Mouse (Mus musculus) kidney, embryonic 14.5 days (tissue): ENCODE data around the gene Fbxo48. TPM values are rescaled to one million over a fixed set of nuclear protein-coding genes. Genes with fewer than 3 reads are reported as not detected.

Experiments used
- ATAC-seq: fragments of 200-750 bp; cut with Nextera tagmentation; 2 replicates; pipeline ENCODE4 v1.8.0; 2017; ENCODE audit warnings: moderate number of reproducible peaks, mild to moderate bottlenecking, moderate TSS enrichment, moderate library complexity; ENCODE audit not compliant: low FRiP score, low TSS enrichment
- H3K27ac ChIP-seq: fragments of 300-500 bp; sonication (generic); 2 replicates; pipeline ENCODE4 v1.5.1; 2014; ENCODE audit warnings: low read depth, mild to moderate bottlenecking, low read length, moderate library complexity, mixed read lengths
- H3K27me3 ChIP-seq: fragments of 300-500 bp; sonication (generic); 2 replicates; pipeline ENCODE4 v1.6.1; 2014; ENCODE audit warnings: mild to moderate bottlenecking, low read length; ENCODE audit not compliant: control insufficient read depth, insufficient read depth
- H3K36me3 ChIP-seq: fragments of 300-500 bp; sonication (generic); 2 replicates; pipeline ENCODE4 v1.6.1; 2014; ENCODE audit warnings: low read length, mixed read lengths; ENCODE audit not compliant: control insufficient read depth, insufficient read depth
- H3K4me1 ChIP-seq: fragments of 300-500 bp; sonication (generic); 2 replicates; pipeline ENCODE4 v1.6.1; 2014; ENCODE audit warnings: low read length, mixed read lengths; ENCODE audit not compliant: control insufficient read depth, insufficient read depth
- H3K4me2 ChIP-seq: fragments of 300-500 bp; sonication (generic); replicated peaks from 2 replicates; pipeline ENCODE4 v1.6.1; 2014; ENCODE audit warnings: low read depth, mild to moderate bottlenecking, low read length
- H3K4me3 ChIP-seq: fragments of 300-500 bp; sonication (generic); 2 replicates; pipeline ENCODE4 v1.5.1; 2014; ENCODE audit warnings: mild to moderate bottlenecking, low read length
- H3K9ac ChIP-seq: fragments of 300-500 bp; sonication (generic); 2 replicates; pipeline ENCODE4 v1.6.1; 2014; ENCODE audit warnings: low read depth, mild to moderate bottlenecking, low read length, moderate library complexity
- H3K9me3 ChIP-seq: fragments of 300-500 bp; sonication (generic); 2 replicates; pipeline ENCODE4 v1.6.1; 2016; ENCODE audit warnings: low read length; ENCODE audit not compliant: control insufficient read depth
- WGBS: fragments of 180-500 bp; shearing (Covaris S2); extraction: QIAGEN DNeasy Blood & Tissue Kit; methylation state at CpG from one replicate; pipeline ENCODE4 v1.1.7; 2014; 5-methylcytosine and 5-hydroxymethylcytosine counted together
- polyA plus RNA-seq: library from polyadenylated mRNA; unstranded; fragments of >200 nt; fragmentation: Nextera tagmentation; extraction: Ambion mirVana; gene quantifications from 2 replicates; pipeline ENCODE4 v1.2.1, GENCODE M21; 2014

Fbxo48 gene
- 1.7 and 2.3 TPM in 2 replicates for polyA plus RNA-seq

GRCm38 (mm10) chr11:16950976-16951760 lies at the start of gene Fbxo48:
Gene Fbxo48 (plus strand): TSS chr11:16951375.
- H3K9me3 ChIP-seq, result no peaks in the 10 kb centered on the region

GRCm38 (mm10) chr11:16904302-16905011 lies 46.7 kb upstream of the Fbxo48 start:
- Histone ChIP-seq H3K4me1 (no peaks in the 10 kb centered on the region), H3K36me3 (no peaks in the 10 kb centered on the region), H3K4me3 (no peak overlapping the region), H3K27ac (no peak overlapping the region), H3K9me3 (no peaks in the 10 kb centered on the region), H3K9ac (no peak overlapping the region), H3K27me3 (no peaks in the 10 kb centered on the region), H3K4me2 (no peak overlapping the region)
- ATAC-seq, result no peak
- WGBS, result 75% methylated on average over 8 of the region's 8 CpGs

More at GRCm38 (mm10) chr11:16950976-16951760, at the start of gene Fbxo48:
- Histone ChIP-seq H3K27ac (peak within 1 kb of the TSS; percentile 51), H3K4me3 (peak within 1 kb of the TSS; percentile 74), H3K27me3 (no peaks in the 10 kb centered on the region), H3K4me1 (peaks cover 6% of the 10 kb centered on the region), H3K9ac (peak within 1 kb of the TSS; percentile 77), H3K4me2 (peak within 1 kb of the TSS; percentile 81), H3K36me3 (no peaks in the 10 kb centered on the region)
- ATAC-seq, result peak; percentile 100
- under 1% methylated on average over 38 of the region's 38 CpGs for WGBS

- H3K4me3 ChIP-seq, result no peak overlapping the region
- WGBS, result 69% methylated on average over 3 of the region's 3 CpGs
- no peaks in the 10 kb centered on the region for H3K4me1 ChIP-seq
- H3K4me2 ChIP-seq, result no peak overlapping the region
- no peak overlapping the region for H3K9ac ChIP-seq
- H3K27me3 ChIP-seq, result no peaks in the 10 kb centered on the region
- H3K9me3 ChIP-seq, result no peaks in the 10 kb centered on the region
- ATAC-seq, result no peak
- H3K36me3 ChIP-seq, result no peaks in the 10 kb centered on the region
- H3K27ac ChIP-seq, result no peak overlapping the region
Observed at GRCm38 (mm10) chr11:16905012-16905332, 46.2 kb upstream of the Fbxo48 start.

GRCm38 (mm10) chr11:16906530-16906929 lies 44.6 kb upstream of the Fbxo48 start:
- peaks cover 6% of the 10 kb centered on the region; the same call in 1 of the 2 replicates for H3K36me3 ChIP-seq
- no peaks in the 10 kb centered on the region for H3K9me3 ChIP-seq
- H3K4me3 ChIP-seq, result no peak overlapping the region
- H3K9ac ChIP-seq, result no peak overlapping the region
- 95% methylated on average over 2 of the region's 2 CpGs for WGBS
- no peak overlapping the region for H3K4me2 ChIP-seq
- no peak overlapping the region for H3K27ac ChIP-seq
- no peaks in the 10 kb centered on the region for H3K4me1 ChIP-seq
- no peak for ATAC-seq
- no peaks in the 10 kb centered on the region for H3K27me3 ChIP-seq

GRCm38 (mm10) chr11:16907517-16908129 lies 43.6 kb upstream of the Fbxo48 start:
- Histone ChIP-seq H3K9me3 (no peaks in the 10 kb centered on the region), H3K4me1 (no peaks in the 10 kb centered on the region), H3K4me2 (no peak overlapping the region), H3K4me3 (no peak overlapping the region), H3K27me3 (no peaks in the 10 kb centered on the region), H3K36me3 (peaks cover 7% of the 10 kb centered on the region; the same call in 1 of the 2 replicates), H3K27ac (peak overlapping the region; percentile 24; the same call in 1 of the 2 replicates), H3K9ac (no peak overlapping the region)
- 70% methylated on average over 1 of the region's 1 CpGs for WGBS
- ATAC-seq, result no peak

- H3K9me3 ChIP-seq, result no peaks in the 10 kb centered on the region
- no peak for ATAC-seq
- peaks cover 7% of the 10 kb centered on the region; the same call in 1 of the 2 replicates for H3K36me3 ChIP-seq
- no peak overlapping the region for H3K4me3 ChIP-seq
- H3K4me1 ChIP-seq, result no peaks in the 10 kb centered on the region
- H3K27ac ChIP-seq, result no peak overlapping the region
- 76% methylated on average over 3 of the region's 3 CpGs for WGBS
- no peak overlapping the region for H3K9ac ChIP-seq
- no peaks in the 10 kb centered on the region for H3K27me3 ChIP-seq
- no peak overlapping the region for H3K4me2 ChIP-seq
Observed at GRCm38 (mm10) chr11:16914756-16915155, 36.4 kb upstream of the Fbxo48 start.

- ATAC-seq, result no peak
- 79% methylated on average over 5 of the region's 5 CpGs for WGBS
- Histone ChIP-seq H3K9ac (no peak overlapping the region), H3K4me2 (no peak overlapping the region), H3K4me1 (no peaks in the 10 kb centered on the region), H3K27me3 (no peaks in the 10 kb centered on the region), H3K4me3 (no peak overlapping the region), H3K27ac (no peak overlapping the region), H3K9me3 (no peaks in the 10 kb centered on the region), H3K36me3 (peaks cover 5% of the 10 kb centered on the region; the same call in 1 of the 2 replicates)
Observed at GRCm38 (mm10) chr11:16915850-16916249, 35.3 kb upstream of the Fbxo48 start.

GRCm38 (mm10) chr11:16917512-16917911 lies 33.7 kb upstream of the Fbxo48 start:
- WGBS, result 97% methylated on average over 2 of the region's 2 CpGs
- no peaks in the 10 kb centered on the region for H3K27me3 ChIP-seq
- H3K9me3 ChIP-seq, result no peaks in the 10 kb centered on the region
- no peaks in the 10 kb centered on the region for H3K36me3 ChIP-seq
- H3K4me3 ChIP-seq, result no peak overlapping the region
- no peak for ATAC-seq
- H3K27ac ChIP-seq, result no peak overlapping the region
- H3K9ac ChIP-seq, result no peak overlapping the region
- no peaks in the 10 kb centered on the region for H3K4me1 ChIP-seq
- no peak overlapping the region for H3K4me2 ChIP-seq

- Histone ChIP-seq H3K4me1 (no peaks in the 10 kb centered on the region), H3K4me2 (no peak overlapping the region), H3K9ac (no peak overlapping the region), H3K9me3 (no peaks in the 10 kb centered on the region), H3K27me3 (no peaks in the 10 kb centered on the region), H3K4me3 (no peak overlapping the region), H3K27ac (no peak overlapping the region), H3K36me3 (no peaks in the 10 kb centered on the region)
- WGBS, result 87% methylated on average over 3 of the region's 3 CpGs
- no peak for ATAC-seq
Observed at GRCm38 (mm10) chr11:16932159-16932558, 19.0 kb upstream of the Fbxo48 start.
